Mouse (Mus musculus): ENCODE measurements around the gene Gm4756.

DNA sequence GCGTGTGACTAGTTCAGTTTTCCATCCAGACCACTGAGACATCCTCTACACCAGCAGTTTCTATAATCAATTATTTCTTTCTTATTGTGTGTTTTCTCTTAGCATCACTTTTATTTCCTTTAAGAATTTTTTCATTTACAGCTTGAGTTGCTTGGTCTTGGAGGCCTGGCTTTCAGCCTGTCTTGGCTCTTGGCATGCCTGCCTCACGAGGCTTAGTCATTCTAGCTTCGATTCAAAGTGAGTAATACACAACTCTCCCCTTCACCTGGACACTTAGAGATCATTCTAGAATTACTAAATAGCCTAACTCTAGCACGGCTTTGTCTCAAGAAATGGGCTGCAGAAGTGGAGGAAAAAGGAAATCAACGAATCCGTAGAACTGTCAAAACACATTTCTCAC, 115.5 kb downstream of the Gm4756 start:
- no peak for TF ChIP-seq CTCF (IDR thresholded peaks at IDR 0.05; ENCODE audit: borderline replicate concordance, insufficient read depth, low read depth, low read length)
- TF ChIP-seq POLR2A (IDR thresholded peaks at IDR 0.05; ENCODE audit: borderline replicate concordance, insufficient read depth, low read length), result no peak

All from cerebellum, adult 2 months (tissue).